Mouse (Mus musculus) erythroblast, embryonic 14.5 days (primary cell): Measurements from ENCODE around the gene Grrp1.
"Not testable (repeated sequence)": the region's sequence is repeated elsewhere in the genome, so short reads cannot be mapped to it uniquely, and the experiment has no call there.

Experiments
- GATA1 ChIP-seq: IDR thresholded peaks from 2 replicates; pipeline ENCODE4 v1.6.1; 2012; ENCODE audit warnings: low read length, inconsistent platforms, mixed read lengths
- TAL1 ChIP-seq: IDR thresholded peaks from 3 replicates; pipeline ENCODE4 v1.6.1; 2012; ENCODE audit warnings: low read length, inconsistent platforms, mixed read lengths

- not testable (repeated sequence) for TF ChIP-seq GATA1, TAL1
Observed at GRCm38 (mm10) chr4:134296096-134296495, 42.2 kb upstream of the Grrp1 start.
